Mouse (Mus musculus) kidney, adult 18-20 months (tissue): Measurements from ENCODE around the gene Fgf5.

Experiments used
- DNase-seq: peaks from one replicate; pipeline ENCODE4 v3.0.0; 2021

Gene Fgf5

DNA sequence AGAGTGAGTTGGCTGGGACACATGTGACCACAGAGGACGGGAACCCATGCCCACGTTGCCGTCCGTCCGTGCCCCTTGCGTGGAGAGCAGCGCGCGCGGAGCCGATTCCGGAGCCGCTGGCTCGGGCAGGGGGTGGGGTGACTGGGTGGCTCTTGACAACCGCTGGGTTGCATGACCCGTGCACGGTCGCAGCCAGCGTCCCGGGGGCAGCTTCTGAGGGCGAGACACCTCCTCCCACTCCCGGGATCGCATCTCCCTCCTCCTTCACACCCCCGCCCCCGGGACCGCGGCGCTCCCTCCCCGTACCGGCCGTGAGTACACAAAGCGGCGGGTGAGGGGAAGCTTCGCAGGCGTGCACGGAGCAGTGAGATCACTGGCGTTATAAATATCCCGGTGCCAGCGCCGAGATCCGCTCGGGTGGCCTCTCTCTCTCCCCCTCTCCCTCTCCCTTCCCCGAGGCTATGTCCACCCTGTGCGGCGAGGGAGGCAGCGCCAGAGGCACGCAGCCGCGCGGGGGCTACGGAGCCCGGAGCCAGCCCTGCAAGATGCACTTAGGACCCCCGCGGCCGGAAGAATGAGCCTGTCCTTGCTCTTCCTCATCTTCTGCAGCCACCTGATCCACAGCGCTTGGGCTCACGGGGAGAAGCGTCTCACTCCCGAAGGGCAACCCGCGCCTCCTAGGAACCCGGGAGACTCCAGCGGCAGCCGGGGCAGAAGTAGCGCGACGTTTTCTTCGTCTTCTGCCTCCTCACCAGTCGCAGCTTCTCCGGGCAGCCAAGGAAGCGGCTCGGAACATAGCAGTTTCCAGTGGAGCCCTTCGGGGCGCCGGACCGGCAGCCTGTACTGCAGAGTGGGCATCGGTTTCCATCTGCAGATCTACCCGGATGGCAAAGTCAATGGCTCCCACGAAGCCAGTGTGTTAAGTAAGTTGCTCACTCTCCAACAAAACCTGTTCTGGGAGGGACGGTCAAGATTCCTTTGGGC lies at the start of gene Fgf5:
Gene Fgf5, plus strand, starts transcription at position 347 of the 984 bp plus-strand sequence.
- peak; percentile 7 for DNase-seq

DNA sequence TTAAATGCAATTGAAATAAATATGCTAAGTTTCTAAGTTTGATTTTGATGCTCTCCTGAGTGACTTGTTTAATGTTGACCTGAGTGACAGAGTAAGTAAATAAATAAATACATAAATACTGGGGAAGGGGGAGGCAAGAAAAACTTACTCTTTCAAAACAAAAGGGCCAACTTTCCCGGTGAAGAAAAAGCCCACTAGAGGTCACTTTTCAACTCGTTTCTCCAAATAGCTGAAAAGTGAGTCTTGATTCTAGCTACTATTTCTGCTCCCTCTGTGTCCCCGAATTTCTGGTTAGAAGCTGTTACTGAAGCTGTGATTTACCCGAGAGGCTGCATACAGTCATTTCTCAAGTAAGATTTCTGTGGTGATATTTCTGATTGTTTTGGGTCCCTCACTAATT lies 41.5 kb upstream of the Fgf5 start:
- DNase-seq = no peak

DNA sequence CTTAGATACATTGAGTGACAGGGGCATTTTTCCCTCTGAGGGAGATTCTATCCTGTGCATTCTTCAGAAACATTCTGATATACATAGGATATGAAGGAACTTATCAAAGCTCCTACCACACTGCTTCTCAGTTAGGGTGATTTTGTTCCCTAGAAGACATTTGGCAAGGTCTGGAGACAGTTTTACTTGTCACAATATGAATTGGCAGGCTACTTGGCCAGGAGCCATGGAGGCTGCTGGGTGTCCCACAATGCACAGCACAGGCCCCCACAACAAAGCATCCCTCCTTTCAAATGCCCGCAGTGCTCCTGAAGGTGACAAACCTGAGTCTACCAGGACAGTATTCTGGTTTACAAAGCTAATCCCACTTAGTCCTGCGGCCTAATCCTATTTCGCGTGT lies 32.0 kb upstream of the Fgf5 start:
- DNase-seq = no peak

DNA sequence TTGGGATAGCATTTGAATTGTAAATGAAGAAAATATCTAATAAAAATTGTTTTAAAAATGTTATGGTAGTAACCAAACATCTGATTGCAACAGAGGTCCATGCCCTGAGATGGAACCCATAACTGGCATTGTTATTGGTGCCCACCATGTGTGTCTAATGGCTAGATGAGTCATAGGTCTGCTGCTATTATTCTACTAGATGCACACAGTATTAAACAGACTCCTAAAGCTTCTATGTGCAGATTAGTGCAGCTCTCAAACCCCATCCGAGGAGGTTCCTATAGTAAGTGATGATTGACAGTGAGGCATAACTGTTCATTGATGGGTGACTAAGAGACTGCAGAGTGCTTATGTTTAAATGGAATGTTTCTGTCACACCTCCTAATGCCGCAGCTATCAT lies 27.3 kb upstream of the Fgf5 start:
- no peak for DNase-seq

- no peak for DNase-seq
Measured at GRCm38 (mm10) chr5:98229456-98229855, 24.5 kb upstream of the Fgf5 start.

DNA sequence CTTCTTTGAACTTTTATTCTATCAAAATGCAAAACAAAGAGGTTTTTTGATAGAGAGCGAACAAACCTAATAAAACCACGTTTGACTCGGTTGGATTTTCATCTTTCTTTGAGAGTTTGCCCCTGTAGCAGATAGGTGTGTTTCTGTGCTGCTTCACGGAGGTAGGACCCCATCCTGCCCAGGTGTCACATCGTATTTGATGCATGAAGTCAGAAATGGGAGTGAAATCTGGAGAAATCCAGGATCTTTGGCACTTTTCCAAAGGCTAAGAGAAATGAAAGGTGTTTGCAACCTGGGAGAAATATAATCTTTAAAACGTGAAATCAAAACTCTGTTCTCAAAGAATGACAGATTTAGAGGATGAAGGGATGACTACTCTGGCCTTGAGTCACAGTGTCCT lies 15.5 kb upstream of the Fgf5 start:
- no peak for DNase-seq

GRCm38 (mm10) chr5:98241322-98241829 lies 12.6 kb upstream of the Fgf5 start:
- DNase-seq = no peak

DNA sequence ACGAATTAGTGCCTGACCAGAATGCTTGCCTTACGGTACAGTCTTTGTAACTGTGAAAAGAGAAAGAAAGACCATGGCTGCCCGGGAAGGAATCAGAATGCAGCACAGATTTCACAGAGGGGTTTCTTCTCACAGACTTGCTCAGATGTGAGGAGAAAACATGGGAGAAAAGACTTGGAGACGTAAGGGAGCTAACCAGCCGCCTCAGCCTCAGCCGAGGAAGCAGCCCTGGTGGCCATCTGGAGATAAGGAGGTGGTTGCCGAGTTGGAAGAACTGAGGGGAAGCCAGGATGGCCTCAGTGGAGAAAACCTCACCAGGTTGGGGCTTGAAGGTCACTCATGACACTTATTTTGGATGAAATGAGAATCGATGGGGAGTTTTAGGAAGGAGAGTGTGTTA lies 8.7 kb upstream of the Fgf5 start:
- DNase-seq = no peak

- no peak for DNase-seq
Measured at GRCm38 (mm10) chr5:98245976-98246375, 8.0 kb upstream of the Fgf5 start.

GRCm38 (mm10) chr5:98246826-98247225 lies 7.2 kb upstream of the Fgf5 start:
- DNase-seq = no peak

GRCm38 (mm10) chr5:98247516-98247915 lies 6.5 kb upstream of the Fgf5 start:
- DNase-seq = no peak

GRCm38 (mm10) chr5:98253147-98253546 lies 837 bp upstream of the Fgf5 start:
- DNase-seq = no peak

DNA sequence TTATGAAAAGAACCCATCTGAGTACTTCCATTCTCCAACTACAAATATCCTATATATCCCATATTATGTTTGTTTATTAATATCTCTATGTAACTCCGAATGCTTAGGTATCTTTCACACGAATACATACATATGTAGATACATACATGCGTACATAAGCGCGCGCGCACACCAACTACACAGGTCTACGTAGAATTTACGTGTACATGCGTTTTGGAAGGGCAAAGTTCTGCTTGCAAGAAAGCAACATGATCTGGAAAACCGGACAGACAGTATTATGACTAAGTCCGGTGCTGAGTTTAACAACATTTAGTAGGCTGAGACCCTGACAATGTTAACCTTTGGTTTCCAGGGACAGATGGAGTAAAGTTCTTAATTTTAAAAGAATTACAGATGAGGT lies 1.2 kb downstream of the Fgf5 start:
- DNase-seq = no peak

DNA sequence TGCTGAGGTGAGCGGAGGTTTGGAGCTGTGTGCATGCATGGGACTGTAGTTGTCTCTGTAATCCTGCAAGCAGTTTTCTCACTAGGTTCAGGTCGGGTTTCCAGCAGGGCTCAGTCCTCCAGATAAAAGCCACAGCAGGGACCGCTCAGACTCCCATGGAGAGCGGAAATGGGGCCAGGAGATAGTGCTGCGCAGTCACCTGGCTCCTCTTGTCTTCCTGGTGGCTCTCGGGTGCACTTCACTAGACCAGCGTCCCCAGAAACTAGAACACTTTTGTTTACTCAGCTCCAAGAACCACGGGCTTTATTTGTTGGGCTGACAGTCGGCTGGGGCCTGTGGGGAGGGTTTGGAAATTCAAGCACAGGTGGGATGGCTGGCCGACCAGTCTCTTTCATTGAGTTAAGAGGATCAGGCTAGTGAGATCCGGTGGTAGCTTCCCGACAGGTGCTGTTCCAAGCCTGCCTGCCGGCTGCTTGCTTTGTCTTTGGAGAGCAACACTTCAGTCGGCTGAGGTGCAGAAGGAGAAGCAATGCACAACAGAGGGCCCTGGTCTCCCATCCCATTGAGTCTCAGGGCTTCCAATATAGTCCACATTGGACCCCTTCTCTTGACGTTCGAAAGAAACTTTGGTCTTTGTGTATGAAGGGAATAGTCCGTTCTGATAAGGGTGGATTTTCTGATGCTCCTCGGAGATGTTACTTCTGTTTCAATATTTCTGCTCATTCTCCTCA lies 1.9 kb downstream of the Fgf5 start:
- DNase-seq = no peak

DNA sequence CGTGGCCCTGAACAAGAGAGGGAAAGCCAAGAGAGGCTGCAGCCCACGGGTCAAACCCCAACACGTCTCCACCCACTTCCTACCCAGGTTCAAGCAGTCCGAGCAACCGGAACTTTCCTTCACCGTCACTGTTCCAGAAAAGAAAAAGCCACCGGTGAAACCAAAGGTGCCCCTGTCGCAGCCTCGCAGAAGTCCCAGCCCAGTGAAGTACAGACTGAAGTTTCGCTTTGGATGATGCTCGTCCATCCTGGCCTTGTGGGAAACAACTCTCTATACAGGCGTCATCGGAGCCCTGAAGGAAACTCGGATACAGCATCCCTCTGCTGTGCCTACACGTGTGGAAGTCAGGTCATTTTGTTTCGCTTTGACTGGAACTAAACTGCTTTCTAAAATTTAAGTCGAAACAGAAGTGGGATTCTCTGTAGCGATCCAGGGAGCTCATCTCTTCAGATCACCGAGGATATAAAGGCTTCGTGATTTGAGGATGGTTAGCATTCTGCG lies 21.4 kb downstream of the Fgf5 start:
- no peak for DNase-seq

DNA sequence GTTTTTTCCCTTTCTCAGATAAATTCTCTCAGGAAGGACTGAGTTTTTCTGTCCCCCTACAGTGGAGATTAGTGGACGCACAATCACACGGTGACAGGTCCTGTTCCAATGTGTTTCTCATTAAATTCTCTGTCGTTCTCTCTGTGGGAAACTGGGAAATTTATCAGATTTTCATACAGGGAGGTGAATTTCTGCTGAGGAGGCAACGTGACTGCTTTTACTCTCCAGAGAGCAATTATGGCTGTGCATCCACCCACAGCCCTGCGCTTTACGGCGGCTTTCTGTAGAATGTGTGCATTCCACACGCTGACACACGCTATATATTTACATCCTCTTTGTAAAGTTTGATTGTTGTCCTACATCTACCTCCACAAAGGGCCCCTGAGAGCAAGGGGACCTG lies 28.0 kb downstream of the Fgf5 start:
- no peak for DNase-seq

- no peak for DNase-seq
Measured at GRCm38 (mm10) chr5:98283696-98284478, 29.9 kb downstream of the Fgf5 start.

GRCm38 (mm10) chr5:98290642-98291041 lies 36.7 kb downstream of the Fgf5 start:
- DNase-seq = no peak

- no peak for DNase-seq
Measured at GRCm38 (mm10) chr5:98292388-98293048, 38.5 kb downstream of the Fgf5 start.

DNA sequence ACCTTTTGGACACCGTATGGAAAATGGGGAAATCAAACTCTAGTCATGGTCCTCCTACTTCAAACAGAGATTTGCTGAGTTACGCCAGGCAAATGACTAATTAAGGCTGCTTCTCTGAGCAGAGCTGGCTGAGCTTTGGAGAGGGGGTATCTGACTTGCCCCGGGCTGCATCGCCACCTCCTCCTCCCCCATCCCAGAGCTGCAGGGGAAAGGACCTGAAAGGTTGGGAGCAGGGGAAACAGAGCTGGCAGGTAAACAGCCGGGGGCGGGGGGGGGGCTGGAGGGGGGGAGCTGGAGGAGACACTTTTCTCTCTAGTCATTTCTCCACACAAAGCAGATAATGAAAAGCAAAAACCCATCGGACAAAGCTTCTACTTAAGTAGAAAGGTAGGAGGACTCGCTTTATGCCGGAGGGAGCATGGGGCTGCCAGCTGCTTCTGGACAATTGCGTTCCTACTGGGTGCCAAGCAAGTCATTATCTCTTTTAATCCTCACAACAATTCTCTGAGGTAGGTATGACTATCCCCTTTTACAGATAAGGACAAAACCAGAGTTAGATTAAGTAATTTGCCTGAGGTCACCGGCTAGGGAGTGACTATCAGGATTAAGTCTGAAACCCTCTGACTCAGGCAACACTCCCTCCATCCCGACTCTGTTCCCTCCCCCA lies 39.2 kb downstream of the Fgf5 start:
- no peak for DNase-seq

DNA sequence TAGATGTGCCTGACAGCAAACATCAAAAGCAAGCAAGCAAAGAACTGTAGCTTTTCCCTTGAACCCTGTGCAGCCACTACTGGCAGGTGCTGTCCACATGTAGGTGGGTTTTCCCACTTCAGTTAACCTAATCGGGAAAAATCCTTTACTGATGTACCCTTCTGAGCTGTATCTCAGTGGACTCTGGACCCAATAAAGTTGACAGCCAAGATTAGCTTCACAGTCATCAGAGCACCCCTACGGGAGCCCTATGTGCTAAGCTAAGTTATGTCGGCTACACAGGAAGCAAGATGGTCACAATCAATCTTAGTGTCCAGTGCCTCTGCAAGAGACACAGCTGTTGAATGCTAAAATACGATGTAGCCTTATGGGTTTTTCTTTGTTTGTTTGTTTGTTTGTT lies 46.1 kb downstream of the Fgf5 start:
- DNase-seq = no peak

DNA sequence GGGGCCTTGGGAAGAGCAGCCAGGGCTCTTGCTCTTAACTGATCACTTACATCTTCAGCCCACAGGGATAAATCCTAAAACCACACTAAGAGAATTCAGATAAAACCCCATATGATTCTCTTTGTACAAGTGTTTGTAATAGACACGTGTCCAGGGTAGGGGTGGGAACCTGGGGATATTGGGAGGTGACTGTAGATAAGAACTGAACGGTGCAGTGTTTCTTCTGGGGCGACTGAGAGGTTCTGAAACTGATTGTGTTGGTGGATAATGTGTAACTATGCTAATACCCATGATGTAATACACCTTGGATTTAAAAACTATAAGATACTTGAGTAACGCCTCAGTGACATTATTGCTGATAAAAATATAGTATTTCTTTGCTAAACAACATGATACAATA lies 51.7 kb downstream of the Fgf5 start:
- DNase-seq = no peak
